Mouse (Mus musculus) small intestine, adult 2 months (tissue): ENCODE measurements around the gene Gucy2g. TPM values are rescaled to one million over a fixed set of nuclear protein-coding genes. Genes with fewer than 3 reads are reported as not detected.

ENCODE experiments used
- H3K27ac ChIP-seq: fragments of 200-500 bp; 2 replicates; pipeline ENCODE4 v1.5.1; 2012; ENCODE audit warnings: low read depth, low read length, control low read depth, inconsistent platforms; ENCODE audit not compliant: insufficient read depth
- H3K27me3 ChIP-seq: fragments of 200-500 bp; 2 replicates; pipeline ENCODE4 v1.6.1; 2012; ENCODE audit warnings: mild to moderate bottlenecking, moderate library complexity, low read length, inconsistent platforms; ENCODE audit not compliant: control insufficient read depth, insufficient read depth
- H3K36me3 ChIP-seq: fragments of 200-500 bp; 2 replicates; pipeline ENCODE4 v1.6.1; 2012; ENCODE audit warnings: mild to moderate bottlenecking, low read length, control low read depth, inconsistent platforms; ENCODE audit not compliant: control insufficient read depth, insufficient read depth
- H3K4me1 ChIP-seq: fragments of 200-500 bp; 2 replicates; pipeline ENCODE4 v1.6.1; 2012; ENCODE audit warnings: low read length, inconsistent platforms, mixed read lengths; ENCODE audit not compliant: control insufficient read depth, insufficient read depth, insufficient read length
- H3K4me3 ChIP-seq: fragments of 200-500 bp; 2 replicates; pipeline ENCODE4 v1.5.1; 2012; ENCODE audit warnings: low read depth, mild to moderate bottlenecking, control low read depth, inconsistent platforms, low read length, moderate library complexity
- CTCF ChIP-seq: fragments of 200-500 bp; IDR thresholded peaks from 2 replicates; pipeline ENCODE4 v1.5.1; 2012; ENCODE audit warnings: low read depth, mild to moderate bottlenecking, control low read depth, inconsistent platforms, low read length, moderate library complexity, mixed read lengths; ENCODE audit not compliant: insufficient replicate concordance, insufficient read length; ENCODE audit errors: extremely low read depth
- POLR2A ChIP-seq: fragments of 200-500 bp; IDR thresholded peaks from 2 replicates; pipeline ENCODE4 v1.6.1; 2012; ENCODE audit warnings: low read depth, mild to moderate bottlenecking, control low read depth, inconsistent platforms, low read length, moderate library complexity
- WGBS: fragments of 180-500 bp; shearing (Covaris S2); methylation state at CpG from one replicate; pipeline ENCODE4 v1.1.7; 2018; 5-methylcytosine and 5-hydroxymethylcytosine counted together
- polyA plus RNA-seq: library from polyadenylated mRNA; depleted of rRNA; stranded (reverse); fragments of >200 nt; gene quantifications from 2 replicates; pipeline ENCODE4 v1.2.3, GENCODE M21; 2012; rRNA removed

Gucy2g gene
- polyA plus RNA-seq, 1 experiment = 0.03 TPM

GRCm38 (mm10) chr19:55149646-55150045 lies 91.4 kb downstream of the Gucy2g start:
- no peak overlapping the region for H3K27ac ChIP-seq
- no peak for TF ChIP-seq CTCF
- TF ChIP-seq POLR2A = no peak
- H3K27me3 ChIP-seq = no peaks in the 10 kb centered on the region
- H3K36me3 ChIP-seq = no peaks in the 10 kb centered on the region
- peaks cover 9% of the 10 kb centered on the region; the same call in 1 of the 2 replicates for H3K4me1 ChIP-seq
- H3K4me3 ChIP-seq = no peak overlapping the region
- 76% methylated on average over 6 of the region's 6 CpGs for WGBS

GRCm38 (mm10) chr19:55148109-55148508 lies 92.9 kb downstream of the Gucy2g start:
- 32% methylated on average over 6 of the region's 6 CpGs for WGBS
- TF ChIP-seq CTCF (no peak), POLR2A (no peak)
- Histone ChIP-seq H3K27ac (no peak overlapping the region), H3K36me3 (no peaks in the 10 kb centered on the region), H3K4me1 (peaks cover 9% of the 10 kb centered on the region; the same call in 1 of the 2 replicates), H3K4me3 (no peak overlapping the region), H3K27me3 (no peaks in the 10 kb centered on the region)

Other genes starting within 250 kb of the Gucy2g start
- 3.7 and 4.7 TPM in 2 replicates for gene Gpam, start 114.0 kb downstream of the Gucy2g start, polyA plus RNA-seq
- gene Tectb, start 60.5 kb downstream of the Gucy2g start, polyA plus RNA-seq = not detected in 2 replicates
- gene Acsl5, start 10.7 kb upstream of the Gucy2g start, polyA plus RNA-seq = 73.3 and 185 TPM in 2 replicates
- gene Zdhhc6, start 74.8 kb upstream of the Gucy2g start, polyA plus RNA-seq = 2.6 and 3.6 TPM in 2 replicates
- gene Vti1a, start 75.1 kb upstream of the Gucy2g start, polyA plus RNA-seq = 3.6 and 8.1 TPM in 2 replicates